Mouse (Mus musculus) neutrophil, adult 65 days (primary cell): Measurements from ENCODE around the gene Ptar1. TPM values are rescaled to one million over a fixed set of nuclear protein-coding genes. Genes with fewer than 3 reads are reported as not detected.

ENCODE experiments used
- total RNA-seq: library from RNA; stranded (reverse); gene quantifications from 2 replicates; pipeline ENCODE4 v1.2.4, GENCODE M21; 2023

The Ptar1 gene
- 14.3 and 20.6 TPM in 2 replicates for total RNA-seq

DNA sequence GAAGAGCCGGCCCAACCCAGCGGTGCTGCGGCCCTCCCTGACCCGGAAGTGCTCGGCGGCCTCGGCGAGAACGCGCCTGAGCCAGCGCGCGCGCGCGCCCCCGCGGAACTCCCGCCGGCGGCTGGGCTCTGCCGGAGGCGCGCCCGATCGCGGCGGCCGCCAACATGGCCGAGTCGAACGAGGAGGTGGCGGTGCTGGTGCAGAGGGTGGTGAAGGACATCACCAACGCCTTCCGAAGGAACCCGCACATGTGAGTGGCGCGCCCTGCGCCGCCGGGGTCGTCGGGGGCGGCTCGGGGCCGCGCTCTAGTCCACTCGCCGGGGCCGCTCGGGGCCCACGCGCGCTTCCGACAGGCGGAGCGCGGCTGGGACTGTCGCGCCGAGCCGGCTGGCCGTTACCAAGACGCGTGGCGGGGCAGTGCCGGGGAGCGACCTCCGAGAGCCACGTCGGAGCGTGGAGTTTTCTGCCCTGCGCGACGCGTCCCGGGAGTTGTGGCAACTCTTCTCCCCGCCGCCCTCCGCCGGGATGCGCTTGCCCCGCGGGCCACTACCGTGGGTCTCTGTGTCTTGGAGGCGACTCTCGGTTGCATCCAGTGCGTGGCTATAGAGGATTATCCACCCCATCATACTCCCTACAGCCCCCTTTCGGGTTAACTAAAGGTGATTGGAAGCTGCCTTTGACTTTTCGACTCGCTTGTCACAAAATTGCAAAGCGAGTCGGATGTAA lies at the start of gene Ptar1:
Gene Ptar1, plus strand, starts transcription at position 134 of the 726 bp plus-strand sequence.

GRCm38 (mm10) chr19:23652644-23653043 lies 34.6 kb upstream of the Ptar1 start, which contains the start of gene 1700028P14Rik:
TSS of gene 1700028P14Rik (minus strand) at chr19:23652812.

GRCm38 (mm10) chr19:23758554-23759321 lies 71.5 kb downstream of the Ptar1 start, which contains the start of gene Apba1:
TSS of gene Apba1 (plus strand) at chr19:23758887.

Other genes with a start within 250 kb of the Ptar1 start
- gene Mamdc2, start 239.0 kb upstream of the Ptar1 start, total RNA-seq = 0.23 TPM in 1 of 2 replicates, not detected in the other
- not detected in 2 replicates for gene 1700028P14Rik, start 34.6 kb upstream of the Ptar1 start, total RNA-seq
- gene Apba1, start 71.5 kb downstream of the Ptar1 start, total RNA-seq = 9.5 and 12.8 TPM in 2 replicates